Mouse (Mus musculus): ENCODE measurements around the gene Hist2h2aa1.
A peak's percentile ranks its signal among the peaks of the same experiment; 100 is the strongest.
"Not testable (repeated sequence)": the region's sequence is repeated elsewhere in the genome, so short reads cannot be mapped to it uniquely, and the experiment has no call there.

Gene Hist2h2aa1

DNA sequence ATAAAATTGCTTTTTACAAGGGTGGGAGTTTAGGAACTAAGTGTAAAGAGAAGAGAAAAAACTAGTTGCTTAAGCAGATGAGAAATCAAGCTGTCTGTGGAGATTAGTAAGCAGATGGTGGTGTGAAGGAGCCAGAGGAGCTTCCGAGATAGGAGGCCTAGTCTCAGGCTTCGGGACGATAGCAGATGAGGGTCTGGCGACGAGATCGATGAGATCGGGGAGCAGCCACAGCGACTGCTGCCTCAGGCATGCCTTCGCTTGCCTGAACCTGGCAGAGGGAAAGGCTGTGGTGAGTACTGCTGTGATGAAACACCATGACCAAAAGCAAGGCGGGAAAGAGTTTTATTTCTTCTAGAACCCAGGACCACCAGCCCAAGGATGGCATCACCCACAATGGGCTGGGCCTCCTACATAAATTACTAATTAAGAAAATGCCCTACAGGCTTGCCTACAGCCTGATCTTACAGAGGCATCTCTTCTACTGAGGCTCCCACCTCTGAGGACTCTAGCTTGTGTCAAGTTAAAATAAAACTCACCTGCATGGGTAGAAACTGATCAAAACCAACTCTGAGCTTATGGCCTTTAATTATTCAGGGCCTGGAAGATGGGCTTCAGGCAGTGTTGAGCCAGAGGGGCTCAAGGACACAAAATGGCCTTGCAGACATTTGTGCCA lies 9.5 kb downstream of the Hist2h2aa1 start:
- no peak for DNase-seq

DNA sequence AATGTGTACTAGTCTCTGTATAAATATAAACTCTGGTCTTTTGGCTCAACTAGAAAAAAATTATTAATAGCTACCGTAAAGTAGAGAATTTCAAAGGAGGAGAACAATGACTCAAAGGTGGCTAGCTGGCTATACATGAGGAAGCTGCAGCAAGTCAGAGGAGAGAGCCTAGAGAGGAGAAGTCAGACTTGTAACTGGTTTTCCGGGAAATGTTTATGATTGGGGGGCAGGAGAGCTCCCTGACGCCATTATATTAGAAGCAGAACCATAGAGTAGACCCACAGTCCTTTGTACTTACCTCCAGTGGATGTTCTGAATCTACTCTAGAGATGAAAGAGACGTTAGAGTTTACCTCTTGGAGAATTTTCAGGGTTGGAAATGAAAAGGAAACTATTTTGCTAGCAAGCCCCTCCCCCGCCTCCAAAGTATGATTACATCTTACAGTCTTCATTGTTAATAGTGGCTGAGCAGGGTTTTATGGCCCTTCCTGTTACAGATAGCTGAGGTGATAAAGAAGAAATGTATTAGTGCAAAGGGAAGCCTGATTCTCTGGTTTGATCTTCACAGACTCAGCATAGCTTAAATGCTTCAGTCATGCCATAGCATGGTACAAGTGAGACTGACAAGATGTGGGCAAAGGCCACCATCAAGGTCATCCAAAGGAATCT lies 10.8 kb downstream of the Hist2h2aa1 start:
- no peak for DNase-seq

DNA sequence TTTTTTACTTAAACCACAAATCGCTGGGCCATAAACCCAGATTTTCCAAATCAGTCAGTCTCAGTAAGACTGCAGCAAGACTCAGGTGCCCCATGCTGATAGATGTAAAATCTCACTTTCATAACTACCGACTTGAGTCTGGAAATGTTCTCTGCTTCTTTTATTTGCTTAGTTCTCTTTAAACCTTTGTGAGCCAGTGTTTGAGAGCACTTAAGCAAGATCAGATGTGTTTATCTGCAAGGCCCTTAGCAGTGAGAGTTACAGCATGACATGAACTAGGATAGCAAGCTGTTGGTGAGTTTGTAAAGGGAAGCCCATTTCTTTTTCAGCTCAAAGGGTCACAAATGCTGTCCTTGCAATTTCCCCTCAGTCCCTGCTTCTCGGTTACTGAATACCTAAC lies 11.9 kb downstream of the Hist2h2aa1 start:
- DNase-seq: no peak

DNA sequence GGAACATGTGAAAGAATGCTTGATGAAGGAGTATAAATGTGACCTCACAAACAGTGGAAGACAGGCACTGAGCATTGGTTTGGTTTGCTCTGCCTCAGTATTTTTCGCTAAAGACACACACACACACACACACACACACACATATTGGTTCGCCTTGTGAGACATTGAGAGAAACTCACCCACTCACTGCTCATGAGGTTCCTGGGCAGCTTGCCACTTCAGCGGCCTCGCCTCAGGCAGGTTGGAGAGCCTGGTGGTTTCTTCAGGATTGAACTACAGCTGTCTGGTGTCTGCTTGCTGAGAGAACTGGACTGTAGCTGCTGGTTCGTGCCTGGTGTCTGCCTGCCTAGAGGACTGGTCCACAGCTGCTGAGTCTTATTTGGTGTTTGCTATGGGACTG lies 14.9 kb downstream of the Hist2h2aa1 start:
- no peak for DNase-seq

DNA sequence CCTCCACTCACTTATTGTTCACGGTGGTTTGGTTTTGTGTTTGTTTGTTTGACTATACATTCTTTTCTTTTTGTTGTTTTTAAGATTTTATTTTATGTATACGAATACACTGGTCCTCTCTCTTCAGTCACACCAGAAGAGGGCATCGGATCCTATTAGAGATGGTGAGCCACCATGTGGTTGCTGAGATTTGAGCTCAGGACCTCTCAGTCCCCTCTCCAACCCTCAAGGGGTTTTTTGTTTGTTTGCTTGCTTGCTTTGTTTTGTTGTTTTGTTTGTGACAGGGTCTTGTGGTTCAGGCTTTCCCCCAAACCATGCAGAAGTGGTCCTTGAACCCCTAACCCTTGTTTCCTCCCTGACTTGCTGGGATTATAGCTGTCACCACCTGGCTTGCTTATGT lies 16.3 kb downstream of the Hist2h2aa1 start:
- no peak for DNase-seq

DNA sequence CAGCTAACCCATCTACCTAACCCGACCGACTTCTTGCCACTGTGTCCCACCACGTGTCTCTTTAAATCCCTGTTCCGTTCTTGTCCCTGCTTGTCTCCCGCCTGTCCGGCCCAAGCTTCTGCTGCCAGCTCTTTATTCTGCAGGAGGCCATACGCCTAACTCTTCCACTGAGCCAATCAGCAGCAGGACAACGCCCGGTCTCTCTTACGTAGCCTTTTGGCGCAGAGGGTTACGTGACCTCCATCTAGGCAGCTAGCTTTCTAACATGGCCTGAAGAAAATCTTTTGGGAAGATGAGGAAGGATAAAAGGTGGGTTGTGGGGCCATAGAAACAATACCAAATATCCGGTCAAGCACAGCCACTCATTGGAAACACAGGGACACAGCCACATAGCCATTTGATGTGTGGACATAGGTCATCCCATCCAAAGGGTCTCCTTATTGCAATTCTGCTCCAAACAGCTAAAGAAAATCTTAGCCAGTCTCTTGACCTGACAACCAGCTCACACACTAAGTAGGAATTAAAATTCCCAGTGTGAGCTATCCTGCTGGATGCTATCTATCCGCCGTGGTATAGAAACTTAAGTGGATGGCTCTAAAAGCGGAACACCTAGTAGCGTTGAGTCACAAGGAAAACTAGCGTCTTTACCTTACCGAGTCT lies 17.0 kb downstream of the Hist2h2aa1 start:
- DNase-seq: peak; percentile 88 to 91

DNA sequence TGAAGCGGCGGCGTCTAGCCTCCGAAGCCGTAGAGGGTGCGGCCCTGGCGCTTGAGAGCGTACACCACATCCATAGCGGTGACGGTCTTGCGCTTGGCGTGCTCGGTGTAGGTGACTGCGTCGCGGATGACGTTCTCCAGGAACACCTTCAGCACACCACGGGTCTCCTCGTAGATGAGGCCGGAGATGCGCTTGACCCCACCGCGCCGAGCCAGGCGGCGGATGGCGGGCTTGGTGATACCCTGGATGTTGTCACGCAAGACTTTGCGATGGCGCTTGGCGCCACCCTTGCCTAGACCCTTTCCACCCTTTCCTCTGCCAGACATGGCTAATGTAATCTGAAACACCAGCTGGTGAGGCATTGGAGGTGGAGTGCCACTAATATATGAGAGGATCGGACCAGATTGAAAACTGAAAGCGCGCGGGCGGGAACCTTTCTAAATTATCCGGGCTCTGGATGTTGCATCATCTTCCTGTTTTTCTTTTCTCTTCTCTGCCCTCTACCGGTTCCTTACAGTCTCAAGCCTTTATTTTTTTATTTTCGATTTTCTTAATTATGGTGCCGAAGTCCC lies 17.8 kb downstream of the Hist2h2aa1 start, which contains the start of gene Hist2h4:
Gene Hist2h4 (minus strand): TSS at position 333 of the 572 bp plus-strand sequence.
- DNase-seq: peak; percentile 93 to 99

DNA sequence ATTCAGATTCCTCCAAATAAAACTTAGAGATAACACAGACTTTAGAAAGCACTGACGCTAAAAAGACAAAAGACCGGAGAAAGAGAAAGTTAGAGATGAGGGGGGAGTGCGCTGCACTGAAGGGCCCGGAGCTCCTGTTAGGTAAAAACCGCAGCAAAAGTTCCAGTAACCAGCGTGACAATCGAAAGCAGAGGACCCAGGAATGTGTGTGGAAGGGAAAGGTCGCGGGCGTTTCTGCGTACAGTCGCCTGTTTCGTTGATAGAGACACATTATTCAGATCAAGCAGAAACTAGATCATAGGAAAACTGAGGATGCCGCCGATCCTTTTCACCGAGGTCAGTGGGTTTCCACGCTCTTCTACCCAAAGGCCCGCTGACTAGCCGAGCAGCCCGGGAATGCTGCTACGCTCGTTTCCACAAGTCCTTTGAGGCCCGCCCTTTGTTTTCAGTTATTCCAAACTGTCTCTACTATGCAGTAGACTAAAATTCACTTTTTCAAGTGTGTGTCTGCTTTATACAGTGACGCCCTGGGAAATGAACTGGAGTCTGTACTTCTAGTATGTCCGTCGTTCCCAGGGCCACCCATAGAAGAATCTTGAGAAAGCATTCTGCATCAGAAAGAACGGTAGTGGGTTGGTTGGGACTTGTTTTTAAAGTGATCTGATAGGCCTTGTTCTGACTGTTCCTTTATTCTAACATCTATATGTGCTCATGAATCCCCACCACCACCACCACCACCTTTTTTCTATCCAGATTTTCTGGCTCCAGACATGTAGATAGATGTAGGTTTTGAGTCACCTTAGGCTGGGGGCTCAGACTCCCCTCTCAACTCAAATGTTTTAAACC lies 18.5 kb downstream of the Hist2h2aa1 start:
- DNase-seq: peak; percentile 36 to 62

DNA sequence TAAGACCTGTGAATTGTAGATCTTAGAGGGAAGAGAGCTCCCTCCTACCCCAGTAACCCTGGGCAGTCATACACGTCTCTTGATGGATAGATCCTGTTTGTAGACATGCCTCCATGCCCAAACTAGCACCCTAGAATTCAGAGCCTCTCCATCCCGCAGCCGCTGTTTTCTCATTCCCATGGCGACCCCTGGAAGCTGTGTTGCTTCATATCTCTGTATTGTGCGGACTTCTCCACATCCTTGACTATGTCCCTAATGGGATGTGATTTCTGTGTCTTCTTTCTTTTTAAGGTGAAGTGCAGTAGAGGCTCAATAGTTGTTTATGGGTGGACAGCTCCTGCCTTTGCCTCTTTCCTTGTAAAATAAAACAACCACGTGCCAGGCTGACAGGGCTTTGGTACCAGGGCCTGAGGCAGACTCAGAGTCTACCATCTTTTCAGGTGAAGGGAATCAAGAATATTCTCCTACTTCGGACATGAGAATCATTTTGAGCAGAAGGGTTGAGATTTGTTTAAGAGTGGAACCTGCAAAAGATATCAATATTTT lies 19.2 kb downstream of the Hist2h2aa1 start:
- DNase-seq: no peak

DNA sequence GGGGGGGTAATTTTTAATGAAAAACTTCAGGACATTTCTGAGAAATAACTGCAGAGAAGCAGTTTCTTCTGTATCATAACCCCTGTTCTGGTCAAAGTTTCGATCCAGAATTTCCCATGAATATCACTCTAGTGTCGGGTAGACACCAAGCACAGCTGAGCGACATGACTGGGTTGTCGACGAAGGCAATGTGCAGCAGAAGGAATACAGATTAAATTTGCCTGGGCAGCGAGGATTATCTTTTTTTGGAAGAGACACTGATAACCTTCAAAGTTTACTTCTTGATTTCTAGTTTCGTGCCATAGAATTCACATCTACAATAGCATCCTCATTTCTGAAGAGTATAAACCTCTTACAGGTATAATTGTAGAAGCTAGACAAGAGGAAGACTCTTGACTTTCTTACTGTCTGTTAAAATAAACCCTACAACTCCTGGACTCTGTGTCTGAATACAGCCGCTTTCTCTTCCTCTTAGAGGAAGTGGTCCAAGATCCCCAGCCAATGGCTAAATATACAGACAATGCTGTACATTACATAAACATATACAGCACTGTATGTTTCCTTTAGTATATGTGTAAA lies 20.9 kb downstream of the Hist2h2aa1 start:
- no peak for DNase-seq

DNA sequence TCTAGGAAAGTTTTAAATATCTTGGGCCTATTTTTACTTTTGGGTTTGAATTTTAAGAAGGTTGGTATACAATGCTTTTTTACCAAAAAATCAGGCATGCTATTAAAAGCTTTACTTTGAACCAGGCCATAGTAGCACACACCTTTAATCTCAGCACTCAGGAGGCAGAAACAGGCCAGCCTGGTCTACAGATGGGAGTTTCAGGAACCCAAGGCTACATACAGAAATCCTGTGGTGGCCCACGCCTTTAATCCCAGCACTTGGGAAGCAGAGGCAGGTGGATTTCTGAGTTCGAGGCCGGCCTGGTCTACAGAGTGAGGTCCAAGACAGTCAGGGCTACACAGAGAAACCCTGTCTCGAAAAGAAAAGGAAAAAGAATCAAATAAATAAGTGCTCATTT lies 22.2 kb downstream of the Hist2h2aa1 start:
- no peak for DNase-seq

DNA sequence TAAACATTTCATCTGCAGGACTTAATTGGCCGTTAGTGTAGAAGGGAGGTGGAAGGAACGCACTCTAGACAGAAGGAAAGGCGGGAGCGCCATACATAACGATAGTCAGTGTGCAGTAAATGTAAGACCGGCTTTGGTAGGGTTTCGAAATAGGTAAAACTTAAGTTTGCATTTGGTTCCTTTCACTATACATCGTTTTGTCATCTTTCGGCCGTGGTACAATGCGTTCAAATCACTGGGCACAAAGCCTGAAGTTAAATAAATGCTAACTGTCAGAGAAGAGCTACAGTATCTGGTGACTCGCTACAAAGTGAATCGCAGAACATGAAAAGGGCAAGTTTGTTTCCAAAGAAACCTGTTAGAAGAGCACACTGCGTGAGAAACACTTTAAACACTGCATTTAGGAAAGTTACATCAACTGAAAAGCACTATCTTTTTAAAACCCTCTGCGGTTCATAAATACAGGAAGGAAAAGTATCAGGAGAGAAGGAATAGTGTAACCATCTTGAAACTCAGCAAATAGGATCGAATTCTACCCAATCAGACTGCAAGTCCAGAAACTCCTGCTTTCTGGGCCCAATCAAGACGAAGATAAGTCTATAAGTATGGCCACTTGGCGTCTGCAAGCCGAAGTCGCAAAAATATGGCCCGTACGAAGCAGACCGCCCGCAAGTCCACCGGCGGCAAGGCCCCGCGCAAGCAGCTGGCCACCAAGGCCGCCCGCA lies 22.9 kb downstream of the Hist2h2aa1 start, which contains the start of gene Hist2h3b:
Gene Hist2h3b (plus strand): TSS at position 604 of the 725 bp plus-strand sequence.
- peak; percentile 78 to 84 for DNase-seq

DNA sequence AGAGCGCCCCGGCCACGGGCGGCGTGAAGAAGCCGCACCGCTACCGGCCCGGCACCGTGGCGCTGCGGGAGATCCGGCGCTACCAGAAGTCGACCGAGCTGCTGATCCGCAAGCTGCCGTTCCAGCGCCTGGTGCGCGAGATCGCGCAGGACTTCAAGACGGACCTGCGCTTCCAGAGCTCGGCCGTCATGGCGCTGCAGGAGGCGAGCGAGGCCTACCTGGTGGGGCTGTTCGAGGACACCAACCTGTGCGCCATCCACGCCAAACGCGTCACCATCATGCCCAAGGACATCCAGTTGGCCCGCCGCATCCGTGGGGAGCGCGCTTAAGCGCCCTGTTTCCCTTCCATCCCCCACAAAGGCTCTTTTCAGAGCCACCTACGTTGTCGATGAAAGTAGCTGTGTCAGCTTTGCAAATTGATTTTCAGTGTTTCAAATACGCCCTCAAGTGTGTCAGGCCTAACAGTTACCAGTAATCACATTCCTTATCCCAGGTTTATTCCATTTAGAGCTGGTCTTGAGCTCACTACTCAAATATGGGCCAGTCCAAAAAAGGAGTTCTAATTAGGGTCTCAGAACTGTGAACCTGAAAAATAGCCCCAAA lies 23.6 kb downstream of the Hist2h2aa1 start:
- DNase-seq: not testable (repeated sequence)

DNA sequence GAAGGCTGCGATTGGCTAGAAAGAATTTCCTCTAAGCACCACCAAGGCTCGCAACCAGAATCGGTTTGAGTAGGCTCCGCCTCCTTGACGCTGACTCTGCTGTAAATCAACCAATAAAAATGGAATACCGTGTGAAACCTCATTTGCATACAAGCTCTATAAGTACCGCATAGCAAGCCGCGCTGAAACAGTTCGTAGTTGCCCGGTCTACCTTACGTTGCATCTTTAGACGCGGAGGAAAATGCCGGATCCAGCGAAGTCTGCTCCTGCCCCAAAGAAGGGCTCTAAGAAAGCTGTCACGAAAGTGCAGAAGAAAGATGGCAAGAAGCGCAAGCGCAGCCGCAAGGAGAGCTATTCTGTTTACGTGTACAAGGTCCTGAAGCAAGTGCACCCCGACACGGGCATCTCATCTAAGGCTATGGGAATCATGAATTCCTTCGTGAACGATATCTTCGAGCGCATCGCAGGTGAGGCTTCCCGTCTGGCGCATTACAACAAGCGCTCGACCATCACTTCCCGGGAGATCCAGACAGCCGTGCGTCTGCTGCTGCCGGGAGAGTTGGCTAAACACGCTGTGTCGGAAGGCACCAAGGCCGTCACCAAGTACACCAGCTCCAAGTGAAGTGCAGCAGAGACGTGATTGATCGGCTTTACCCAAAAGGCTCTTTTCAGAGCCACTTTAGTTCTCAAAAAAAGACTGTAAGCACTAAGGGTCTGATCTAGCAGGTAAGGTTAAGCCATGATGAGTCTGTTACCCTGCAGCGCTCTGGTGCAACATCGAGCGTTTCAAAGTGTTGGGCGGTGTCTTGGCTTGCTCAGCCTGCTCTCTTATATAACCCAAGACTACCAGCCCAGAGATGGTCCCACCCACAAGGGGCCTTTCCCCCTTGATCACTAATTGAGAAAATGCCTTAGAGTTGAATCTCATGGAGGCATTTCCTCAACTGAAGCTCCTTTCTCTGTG lies 24.5 kb downstream of the Hist2h2aa1 start, which contains the start of gene Hist2h2bb:
Gene Hist2h2bb (plus strand): TSS at position 242 of the 964 bp plus-strand sequence.
- DNase-seq: peak; percentile 87 to 95

DNA sequence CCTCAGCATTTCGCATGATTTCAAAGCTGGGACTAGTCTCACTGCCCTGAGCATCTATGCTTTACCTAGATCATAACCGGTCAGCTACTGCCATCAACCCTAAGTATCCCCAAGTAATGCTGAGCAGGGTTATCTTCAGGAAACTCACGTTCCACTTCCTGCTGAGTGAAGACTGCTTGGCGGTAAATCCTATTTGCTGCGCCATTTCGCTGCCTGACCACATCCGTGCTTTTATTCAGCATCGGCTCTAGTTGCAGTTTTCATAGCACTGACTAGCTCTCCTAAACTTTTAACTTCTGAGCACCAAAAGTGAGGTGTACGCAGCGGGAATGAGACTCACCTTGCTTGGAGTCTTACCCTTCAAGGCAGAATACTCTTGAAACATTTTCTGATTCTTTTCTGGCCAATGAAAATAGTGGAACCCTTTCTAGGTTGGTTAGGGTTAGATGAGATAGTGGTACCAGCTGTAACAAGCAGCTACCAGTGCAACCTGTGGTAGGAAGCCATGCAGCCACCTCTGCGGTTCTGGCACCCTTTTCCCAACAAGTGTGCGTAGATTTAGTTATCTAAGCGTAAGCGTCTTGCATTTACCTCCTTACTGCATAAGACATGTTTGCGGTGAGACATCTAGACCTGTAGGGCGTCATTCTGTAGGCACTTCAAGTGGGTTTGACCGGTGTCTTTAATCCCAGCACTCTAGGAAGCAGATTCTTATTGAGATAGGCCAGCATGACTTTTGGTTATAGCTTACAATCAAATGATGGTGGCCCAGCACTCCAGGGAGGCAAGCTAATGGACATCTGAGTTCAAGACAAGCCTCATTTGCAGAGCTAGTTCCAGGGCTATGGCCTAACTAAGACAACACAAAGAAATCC lies 28.5 kb downstream of the Hist2h2aa1 start:
- DNase-seq: no peak

DNA sequence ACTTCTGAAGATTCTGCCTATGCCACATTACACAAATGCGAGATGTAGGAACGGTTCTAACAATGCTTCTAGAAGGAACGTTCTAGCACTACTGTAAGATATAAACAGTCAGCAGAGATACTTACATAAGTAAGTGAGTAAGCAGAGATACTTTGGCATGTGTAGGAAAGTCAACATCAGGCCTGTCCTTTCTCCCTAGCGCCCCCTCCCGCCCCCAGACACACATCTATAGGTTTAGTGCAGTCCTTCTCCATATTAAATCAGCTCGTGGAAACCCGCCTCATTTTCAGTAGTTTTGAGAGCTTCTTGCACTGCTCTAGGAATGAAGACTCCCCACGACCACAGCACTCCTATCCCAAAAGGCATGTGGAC lies 32.1 kb downstream of the Hist2h2aa1 start:
- DNase-seq: peak in 1 of 2 experiments; percentile 32

DNA sequence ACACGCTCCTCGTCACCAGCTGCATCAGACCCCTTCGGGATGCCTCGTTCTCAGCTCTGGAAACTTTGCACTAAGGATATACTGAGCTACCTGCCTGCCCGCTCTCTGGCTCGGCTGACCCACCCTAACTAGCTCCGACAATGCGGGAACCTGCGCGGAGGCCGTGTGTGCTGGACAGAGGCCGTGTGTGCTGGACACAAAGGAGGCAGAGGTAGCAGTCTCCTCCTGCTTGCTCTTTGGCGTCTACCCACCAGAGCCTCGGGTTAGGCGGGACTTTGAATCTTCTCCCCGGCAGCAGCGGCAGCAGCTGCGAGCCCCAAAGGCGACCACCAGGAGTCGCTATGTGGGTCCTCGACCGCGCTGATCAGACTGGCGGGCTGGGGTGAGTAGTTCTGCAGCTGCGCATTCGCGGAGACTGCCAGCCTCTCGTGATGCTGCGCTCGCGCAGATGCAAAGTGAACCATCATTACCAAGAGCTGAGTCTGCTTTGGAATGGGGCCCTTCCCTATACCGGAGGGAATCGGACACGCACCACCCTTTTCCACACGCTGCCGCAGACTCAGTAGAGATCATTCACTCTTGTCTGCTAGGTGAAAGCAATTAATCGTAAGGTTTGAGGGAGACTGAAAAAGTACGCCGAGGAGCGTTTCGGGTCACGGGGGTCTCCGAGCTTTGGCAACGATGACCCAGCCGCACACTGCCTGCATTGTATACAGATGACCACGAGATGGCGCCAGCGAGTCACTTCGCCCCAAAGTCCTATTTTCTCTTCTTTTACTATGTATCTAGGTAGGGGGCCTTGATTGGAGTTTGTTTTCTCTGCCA lies 32.7 kb downstream of the Hist2h2aa1 start:
- DNase-seq: peak; percentile 88
